Mouse (Mus musculus): ENCODE data around the gene Dact1.

DNA sequence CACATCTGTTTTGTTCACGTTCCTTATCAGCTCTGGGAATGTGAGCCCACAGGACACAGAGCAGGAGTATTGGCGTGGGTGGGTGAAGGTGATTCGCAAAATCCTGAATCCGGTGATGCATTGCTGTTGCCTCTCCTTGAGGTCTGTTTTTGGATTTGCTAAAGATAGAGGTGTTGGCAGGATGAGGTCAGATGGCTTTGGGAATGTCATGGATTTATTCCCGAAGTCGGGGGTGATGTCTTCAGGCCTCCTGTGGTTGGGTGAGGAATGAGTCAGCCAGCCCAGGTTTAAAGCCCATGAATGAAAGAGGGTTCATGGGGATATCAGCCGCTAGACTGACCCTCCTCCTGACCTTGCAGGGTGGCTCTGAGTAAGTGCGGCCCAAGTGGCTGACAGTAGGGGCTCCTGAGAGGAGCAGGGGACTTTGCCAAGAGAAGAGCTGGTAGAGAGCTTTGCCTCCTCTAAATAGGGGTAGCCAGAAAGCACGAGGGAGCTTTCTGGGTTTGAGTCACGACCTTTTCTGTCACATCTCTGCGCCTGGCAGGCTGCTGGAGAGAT lies 27.4 kb downstream of the Dact1 start:
- TF ChIP-seq CTCF (IDR thresholded peaks at IDR 0.05), result no peak
- no peak for TF ChIP-seq EP300 (IDR thresholded peaks at IDR 0.05)

Data from lung, postnatal 0 days (tissue).